Mouse (Mus musculus) liver, embryonic 14.5 days (tissue): Measurements from ENCODE around the gene Myh7.

Source experiments
- CTCF ChIP-seq: IDR thresholded peaks from 2 replicates; pipeline ENCODE4 v1.5.1; 2016; ENCODE audit warnings: antibody characterized with exemption, low read depth, control low read depth
- EP300 ChIP-seq: IDR thresholded peaks from 2 replicates; pipeline ENCODE4 v1.6.1; 2016; ENCODE audit warnings: antibody characterized with exemption, low read depth

- no peak for TF ChIP-seq CTCF
- no peak for TF ChIP-seq EP300
These were observed 21.3 kb upstream of the Myh7 start for GRCm38 (mm10) chr14:55015767-55016111.
